Mouse (Mus musculus) kidney, adult 18-20 months (tissue): ENCODE data around the gene Pgm5.
"Not testable (repeated sequence)": the region's sequence is repeated elsewhere in the genome, so short reads cannot be mapped to it uniquely, and the experiment has no call there.

Experiments
- DNase-seq: peaks from one replicate; pipeline ENCODE4 v3.0.0; 2021

Pgm5 gene

DNA sequence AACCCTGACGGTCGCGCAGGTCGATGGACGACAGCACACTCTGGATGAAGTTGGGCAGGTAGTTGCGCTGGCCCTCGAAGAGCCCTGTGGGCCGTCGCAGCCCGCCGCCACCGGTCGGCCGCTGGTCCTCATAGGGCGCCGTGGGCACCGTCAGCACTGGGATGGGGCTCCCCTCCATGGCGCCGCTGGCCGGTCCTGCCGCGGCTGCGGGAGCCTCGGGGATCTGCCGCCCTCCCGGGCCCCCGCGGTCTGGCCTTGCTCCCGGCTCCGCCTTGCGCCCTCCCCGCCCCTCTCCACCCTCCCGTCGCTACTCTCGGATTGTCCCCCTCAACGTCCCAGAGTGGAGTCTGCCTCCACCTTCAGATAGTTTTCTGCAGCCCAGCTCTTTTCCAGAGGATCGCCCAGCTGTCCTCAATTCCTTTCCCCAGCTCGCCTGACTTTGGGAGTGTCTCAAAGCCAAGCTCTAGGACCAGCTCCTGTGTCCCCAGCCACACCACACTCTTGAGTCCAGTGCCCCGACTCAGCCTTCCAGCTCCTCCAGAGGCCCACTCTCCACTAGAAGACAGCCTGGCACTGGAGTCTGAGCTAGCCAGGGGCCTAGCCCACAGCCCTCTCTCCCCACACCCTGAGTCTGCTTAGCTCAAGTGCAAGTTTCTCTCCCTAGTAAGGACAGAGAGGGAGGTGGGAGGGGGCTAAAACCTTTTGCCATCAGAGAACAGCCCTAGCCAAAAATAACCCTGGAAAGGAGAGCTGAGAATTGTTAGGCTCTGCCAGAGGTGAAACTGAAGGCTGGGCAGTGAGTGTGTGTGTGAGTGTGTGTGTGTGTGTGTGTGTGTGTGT lies at the start of gene Pgm5:
Gene Pgm5, minus strand, starts transcription at position 244 of the 840 bp plus-strand sequence.
- peak; percentile 25 for DNase-seq

- no peak for DNase-seq
These were observed 46.9 kb upstream of the Pgm5 start for GRCm38 (mm10) chr19:24908385-24909155.

GRCm38 (mm10) chr19:24907655-24908054 lies 46.0 kb upstream of the Pgm5 start:
- DNase-seq = no peak

DNA sequence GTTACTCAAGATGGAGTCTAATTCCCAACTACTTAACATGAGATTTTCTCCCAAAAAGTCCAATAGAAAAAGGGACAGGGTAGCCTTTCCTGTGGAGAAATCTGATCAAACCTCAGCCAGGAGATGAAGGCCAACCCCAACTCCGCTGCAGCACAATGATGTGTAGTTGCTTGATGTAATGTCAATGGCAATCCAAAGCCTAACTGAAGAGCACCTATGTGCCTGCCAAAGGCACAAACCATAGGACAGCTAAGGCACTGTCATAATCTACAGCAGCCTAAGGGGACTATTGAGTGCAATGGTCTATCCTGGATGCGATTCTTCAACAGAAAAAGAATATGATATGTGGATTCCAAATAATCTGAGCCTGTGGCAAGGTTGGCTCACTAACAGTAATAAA lies 41.2 kb upstream of the Pgm5 start:
- no peak for DNase-seq

GRCm38 (mm10) chr19:24902256-24902655 lies 40.6 kb upstream of the Pgm5 start:
- DNase-seq = no peak

- no peak for DNase-seq
These were observed 40.0 kb upstream of the Pgm5 start for GRCm38 (mm10) chr19:24901666-24902065.

DNA sequence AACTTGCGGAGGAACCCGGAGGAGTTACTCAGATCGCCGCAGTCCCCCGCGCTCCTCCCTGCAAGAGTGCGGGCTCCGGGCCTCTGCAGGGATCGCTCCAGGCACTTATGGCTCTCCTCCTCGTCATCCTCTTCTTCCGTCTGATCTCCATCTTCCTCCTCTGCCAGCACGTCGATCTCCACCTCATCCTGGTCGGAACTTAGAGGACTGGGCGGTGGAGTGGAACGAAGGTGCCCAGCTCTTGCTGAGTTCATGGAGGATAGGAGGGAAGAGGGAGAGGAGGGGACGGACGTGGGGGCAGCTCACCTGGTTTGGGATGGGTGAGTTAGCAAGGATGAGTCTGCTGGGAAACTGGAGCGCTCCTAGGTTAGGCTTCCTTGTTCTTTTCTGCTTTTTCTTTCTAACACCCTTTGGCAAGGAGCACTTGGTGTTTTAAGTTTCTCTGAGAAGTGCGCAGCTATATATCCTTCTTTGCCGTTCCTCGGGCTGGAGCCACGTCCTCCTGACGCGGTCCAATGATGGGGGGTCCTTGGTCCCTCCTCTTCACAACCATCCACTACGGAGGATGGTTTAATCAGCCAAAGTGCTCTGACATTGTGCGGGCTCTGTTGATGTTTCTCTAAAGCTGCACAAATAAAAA lies 39.0 kb upstream of the Pgm5 start, which contains the start of gene Foxd4:
Gene Foxd4, minus strand, starts transcription at position 617 of the 640 bp plus-strand sequence.
- no peak for DNase-seq

GRCm38 (mm10) chr19:24899578-24900544 lies 38.2 kb upstream of the Pgm5 start:
- peak; percentile 17 for DNase-seq

DNA sequence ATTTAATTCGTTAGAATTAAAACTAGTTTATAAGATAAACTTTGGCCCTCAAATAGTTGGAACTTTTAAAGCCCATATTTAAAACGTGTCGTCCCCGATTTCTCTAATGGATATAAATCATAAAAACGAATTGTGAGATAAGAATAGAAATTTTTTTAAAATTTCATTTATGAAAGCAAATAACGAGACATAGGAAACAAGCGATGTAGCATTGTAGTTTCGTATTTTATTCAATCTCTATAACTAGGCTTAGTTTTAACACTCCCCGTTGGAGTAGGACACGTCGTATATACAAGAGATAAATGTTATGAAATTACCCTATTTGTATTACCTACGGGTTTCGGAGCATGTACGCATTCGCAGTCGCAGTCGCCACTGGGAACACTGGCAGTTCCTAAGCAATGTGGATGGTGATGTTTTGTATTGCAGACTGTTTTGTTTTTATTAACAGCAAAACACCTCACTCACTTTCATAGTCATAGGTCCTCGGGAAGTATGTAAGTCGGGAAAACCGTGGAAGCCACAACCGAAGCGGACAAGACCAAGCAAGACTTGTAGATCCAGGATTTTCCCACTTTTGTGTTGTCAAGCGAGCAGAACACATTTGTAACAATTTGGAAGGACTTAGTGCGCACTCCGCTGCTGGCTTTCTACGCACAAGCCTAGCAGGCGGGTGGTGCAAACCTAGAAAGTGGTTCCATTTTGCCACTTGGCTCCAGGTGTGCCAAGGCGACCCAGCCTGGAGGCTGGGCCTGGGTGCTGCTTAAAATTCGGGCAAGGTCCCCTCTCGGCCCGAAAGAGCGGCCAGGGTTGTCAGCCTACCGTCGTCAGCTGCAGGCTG lies 37.3 kb upstream of the Pgm5 start:
- DNase-seq = peak; percentile 27

GRCm38 (mm10) chr19:24897896-24898736 lies 36.5 kb upstream of the Pgm5 start:
- DNase-seq = no peak

DNA sequence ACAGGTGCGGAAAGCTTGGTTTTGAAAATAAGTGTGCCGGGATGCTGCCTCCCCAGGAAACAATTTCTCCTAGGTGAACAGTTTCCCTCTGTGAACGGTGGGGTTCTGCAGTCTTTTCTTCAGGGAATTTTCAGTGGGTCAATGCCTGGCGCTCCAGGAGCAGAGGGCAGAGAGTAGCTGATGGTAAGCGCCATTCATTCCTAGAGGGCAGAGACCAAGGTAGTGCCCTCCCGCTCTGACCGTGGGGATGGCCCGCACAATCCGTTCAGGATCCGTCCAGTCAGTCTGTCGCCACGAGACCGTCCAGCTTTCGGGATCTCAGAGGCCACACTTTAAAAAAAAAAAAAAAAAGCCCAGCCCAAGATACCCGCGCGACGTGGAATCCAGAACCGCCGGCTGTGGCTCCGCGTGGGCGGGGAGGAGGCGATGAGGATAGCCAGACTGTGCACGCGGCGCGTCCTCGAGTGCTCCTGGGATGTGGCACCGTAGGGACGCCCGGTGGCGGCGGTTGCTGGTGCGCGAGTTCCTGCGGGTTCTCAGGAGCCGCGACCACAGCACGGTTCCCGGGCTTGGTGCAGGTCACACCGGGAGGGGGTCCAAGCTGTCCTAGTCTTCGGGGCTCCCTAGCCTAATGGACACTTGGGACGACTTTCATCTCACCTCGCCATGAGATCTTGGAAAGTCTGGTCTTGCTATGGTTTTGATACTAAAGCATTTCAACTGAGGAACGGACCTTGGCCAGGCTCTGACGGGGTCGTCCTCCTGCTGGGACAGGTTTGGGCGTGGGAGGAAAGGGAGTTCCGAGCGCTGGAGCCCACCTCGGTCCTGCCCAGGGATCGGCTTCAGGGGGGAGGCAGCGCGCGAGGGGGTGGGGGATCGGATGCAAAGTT lies 35.6 kb upstream of the Pgm5 start:
- no peak for DNase-seq

DNA sequence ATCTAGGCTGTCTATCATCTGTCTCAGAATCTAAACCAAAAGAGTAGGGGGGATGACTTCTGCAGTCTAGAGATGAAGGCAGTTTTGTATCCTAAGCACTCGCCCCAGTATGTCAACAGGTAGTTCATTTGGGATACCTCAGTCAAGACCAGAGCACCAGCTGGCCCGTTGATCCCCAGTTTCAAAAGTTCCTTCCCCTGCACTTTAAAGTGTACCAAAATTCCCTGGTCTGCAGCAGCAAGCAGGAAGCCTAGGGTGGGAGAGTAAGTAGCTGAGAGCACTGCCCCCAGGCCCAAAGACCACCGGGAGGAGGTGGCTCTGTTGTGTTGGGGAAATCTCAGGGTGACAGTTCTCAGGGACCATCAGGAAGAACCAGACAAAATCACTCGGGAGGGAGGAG lies 34.9 kb upstream of the Pgm5 start:
- DNase-seq = no peak

GRCm38 (mm10) chr19:24886888-24887287 lies 25.2 kb upstream of the Pgm5 start:
- no peak for DNase-seq

- peak; percentile 42 for DNase-seq
These were observed 23.8 kb upstream of the Pgm5 start for GRCm38 (mm10) chr19:24885504-24885903.

DNA sequence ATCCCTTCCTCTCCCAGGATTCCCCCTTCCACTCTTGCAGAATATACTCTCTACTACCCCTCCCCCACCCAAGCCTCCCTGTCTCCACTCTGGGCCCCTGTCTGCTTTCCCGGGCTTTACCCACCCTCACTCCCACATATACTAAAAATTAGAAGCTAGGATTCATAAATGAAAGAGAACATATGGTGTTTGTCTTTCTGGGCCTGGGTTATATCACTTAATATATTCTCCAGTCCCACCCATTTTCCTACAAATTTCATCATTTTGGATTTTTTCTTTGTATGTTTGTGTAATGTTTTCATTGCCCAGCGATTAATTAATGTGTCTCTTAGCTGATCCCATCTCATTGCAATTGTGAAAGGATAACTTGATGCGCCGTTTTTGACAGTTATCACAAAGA lies 19.6 kb upstream of the Pgm5 start:
- DNase-seq = no peak

GRCm38 (mm10) chr19:24875129-24875870 lies 13.6 kb upstream of the Pgm5 start, which contains the start of gene Gm10053:
Gene Gm10053, plus strand, starts transcription at chr19:24875686.
- DNase-seq = not testable (repeated sequence)

- DNase-seq = no peak
These were observed 12.2 kb upstream of the Pgm5 start for GRCm38 (mm10) chr19:24873873-24874272.

DNA sequence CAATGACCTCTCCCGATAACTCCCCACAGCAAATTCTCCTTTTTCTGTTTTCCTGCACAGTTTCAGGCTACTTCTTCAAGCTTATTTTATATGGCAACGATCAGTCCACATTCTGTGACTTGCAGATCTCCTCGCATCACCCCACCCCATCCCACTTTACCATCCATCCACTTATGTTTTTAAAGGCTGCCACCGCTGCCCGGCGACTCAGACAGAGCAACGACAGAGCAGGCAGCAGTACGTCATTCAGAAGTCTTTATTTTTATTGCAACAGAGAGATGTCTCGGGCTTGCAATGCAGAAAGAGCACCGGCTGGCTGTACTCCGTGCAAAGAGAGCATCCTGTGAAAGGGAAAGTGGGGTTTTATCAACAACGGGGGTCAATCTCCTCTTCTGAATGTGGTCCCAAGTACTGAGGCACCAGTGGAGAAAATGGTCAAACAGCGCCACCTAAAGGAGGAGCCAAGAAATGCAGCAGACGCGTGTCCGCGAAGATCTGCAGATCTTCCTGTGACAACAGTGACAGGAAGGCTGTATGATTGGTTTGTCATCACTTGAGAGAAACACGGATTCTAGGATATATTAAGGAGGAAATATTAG lies 9.5 kb upstream of the Pgm5 start:
- DNase-seq = peak; percentile 67
